Mouse (Mus musculus): ENCODE results near the gene Usp18.
A peak's percentile ranks its signal among the peaks of the same experiment; 100 is the strongest.

Usp18 gene

DNA sequence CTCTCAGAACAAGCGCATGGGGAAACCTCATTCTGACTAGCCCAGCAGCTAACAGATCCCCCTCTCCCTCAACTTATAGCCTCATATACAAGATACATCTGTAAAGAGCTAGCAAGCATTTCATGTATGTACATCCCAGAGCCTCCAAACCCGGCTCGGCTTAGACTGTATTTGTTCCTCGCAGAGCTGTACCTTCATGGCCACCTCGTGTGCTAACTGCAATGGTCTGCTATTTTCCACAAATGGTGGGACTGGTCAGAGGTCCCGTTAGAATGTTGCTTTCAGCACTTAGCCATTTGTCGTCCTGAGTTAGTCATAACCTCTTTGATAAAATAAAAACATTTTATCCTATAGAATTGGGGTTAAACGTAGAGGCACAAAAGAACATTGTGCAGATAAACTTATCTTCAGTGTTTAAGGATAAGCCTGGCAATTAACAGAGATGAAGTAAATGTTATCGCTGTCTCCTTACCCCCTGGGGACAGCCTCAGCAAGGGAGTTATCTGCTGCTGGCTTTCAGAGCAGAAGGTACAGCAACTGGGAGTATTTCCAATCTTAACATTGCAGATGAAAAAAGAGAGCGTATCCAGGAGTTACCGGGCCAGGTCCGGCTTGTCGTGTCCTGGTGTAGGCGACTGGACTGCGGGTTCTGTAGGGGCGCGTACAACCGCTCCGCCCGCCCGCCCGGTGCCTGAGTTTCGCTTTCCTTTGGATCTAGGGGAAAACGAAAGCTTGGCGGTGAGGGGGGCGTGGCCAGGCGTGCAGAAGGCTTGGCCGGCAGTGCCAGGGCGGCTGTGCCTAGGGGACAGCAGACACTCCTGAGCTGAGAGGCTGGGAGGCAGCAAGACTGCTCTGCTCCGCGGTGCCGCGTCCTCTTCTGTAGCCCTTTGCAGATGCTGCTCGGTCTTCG lies at the start of gene Usp18:
Gene Usp18, plus strand, starts transcription at position 780 of the 910 bp plus-strand sequence.
- DNase-seq = peak; percentile 91

- DNase-seq = no peak
Observed at GRCm38 (mm10) chr6:121197807-121198365, 47.8 kb upstream of the Usp18 start.

- no peak for DNase-seq
Observed at GRCm38 (mm10) chr6:121200458-121200857, 45.2 kb upstream of the Usp18 start.

DNA sequence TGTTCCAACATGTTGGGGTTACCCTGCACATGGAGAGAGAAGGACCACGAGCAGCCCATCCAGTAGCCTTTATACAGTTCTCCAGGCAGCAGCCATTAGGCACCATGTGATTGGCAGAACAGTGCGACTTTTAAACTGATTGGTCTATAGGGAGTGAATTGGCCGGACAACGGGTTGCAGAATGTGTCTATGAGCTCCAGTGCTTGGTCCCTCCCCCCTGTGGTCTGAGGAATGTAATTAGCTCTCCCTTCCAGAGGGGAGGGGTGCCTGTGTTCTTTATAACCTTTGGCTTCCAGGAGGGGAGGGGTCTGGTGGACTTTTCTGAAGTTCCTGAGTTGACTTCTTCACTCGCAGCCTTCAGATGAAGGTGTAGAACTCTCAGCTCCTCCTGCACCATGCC lies 43.7 kb upstream of the Usp18 start:
- DNase-seq = no peak

DNA sequence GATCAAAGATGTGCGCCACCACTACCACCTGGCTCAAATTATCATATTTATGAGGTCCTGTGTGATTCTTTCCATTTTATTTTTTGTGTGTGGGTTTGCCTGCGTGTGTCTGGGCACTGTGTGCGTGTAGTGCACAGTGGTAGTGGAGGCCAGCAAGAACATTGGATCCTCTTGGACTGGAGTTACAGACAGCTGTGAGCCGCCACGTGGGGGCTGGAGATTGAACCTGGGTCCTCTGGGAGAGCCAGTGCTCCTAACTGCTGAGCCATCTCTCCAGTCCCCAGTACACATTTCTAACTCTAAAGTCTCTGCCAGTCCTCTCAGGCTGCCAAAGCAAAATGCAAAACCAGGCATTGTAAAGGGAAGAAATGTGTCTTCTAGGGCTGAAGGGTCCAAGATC lies 39.2 kb upstream of the Usp18 start:
- peak; percentile 4 for DNase-seq

DNA sequence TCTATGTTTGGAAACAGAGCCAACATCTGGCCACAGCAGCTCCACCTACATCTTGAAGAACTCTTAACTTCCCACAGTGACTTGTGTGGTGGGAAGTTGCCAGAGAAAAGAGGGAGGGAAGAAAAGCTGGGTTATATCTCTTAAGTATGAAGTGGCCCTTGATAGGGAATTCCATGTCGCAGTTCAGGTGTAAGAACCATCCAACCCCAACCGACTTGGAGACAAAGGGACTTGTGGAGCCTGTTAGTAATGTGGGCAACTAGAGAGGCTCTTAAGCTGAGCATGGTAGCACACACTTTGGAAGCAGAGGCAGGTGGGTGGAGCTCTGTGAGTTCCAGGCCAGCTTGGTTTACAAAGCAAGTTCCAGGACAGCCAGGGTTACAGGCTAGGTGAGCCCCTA lies 36.1 kb upstream of the Usp18 start:
- peak; percentile 7 for DNase-seq

DNA sequence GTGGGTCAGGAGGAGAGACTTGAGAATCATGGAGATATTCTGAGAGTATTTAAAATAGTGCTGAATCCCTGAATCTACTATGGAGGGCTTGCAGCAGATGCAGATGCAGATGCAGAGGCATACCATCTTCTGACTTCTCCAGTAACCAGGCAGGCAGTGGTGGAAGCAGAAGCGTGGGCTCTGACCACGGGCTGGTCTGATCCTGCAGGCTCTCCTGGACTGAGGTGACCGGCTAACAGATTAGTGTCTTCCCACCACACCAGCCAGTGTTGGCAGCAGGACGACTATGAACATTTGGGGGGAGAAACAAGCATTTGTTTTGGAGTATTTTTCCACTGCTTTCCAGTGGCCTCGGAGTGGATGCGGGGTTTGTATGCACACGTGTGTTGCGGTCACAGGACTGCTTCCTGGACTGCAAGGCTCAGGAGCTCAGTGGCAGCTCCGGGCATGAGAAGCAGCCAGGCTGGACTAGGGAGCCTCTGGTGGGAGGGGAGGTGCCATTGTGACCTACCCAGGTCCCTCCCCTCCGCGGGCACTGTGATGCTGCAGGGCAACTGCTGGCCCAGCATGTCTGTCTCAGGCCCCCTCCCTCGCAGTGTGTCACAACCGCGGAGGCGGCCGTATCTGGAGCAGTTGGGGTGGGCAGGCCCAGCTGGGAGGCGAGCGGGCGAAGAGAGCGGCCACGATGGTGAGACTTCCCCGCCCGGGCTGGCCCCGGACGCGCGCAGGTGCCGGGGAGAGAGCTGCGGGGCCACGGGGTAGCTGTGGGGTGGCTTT lies 35.4 kb upstream of the Usp18 start, which contains the start of gene Tuba8:
Gene Tuba8, plus strand, starts transcription at position 548 of the 777 bp plus-strand sequence.
- DNase-seq = peak; percentile 71

- no peak for DNase-seq
Observed at GRCm38 (mm10) chr6:121210926-121211289, 34.8 kb upstream of the Usp18 start.

DNA sequence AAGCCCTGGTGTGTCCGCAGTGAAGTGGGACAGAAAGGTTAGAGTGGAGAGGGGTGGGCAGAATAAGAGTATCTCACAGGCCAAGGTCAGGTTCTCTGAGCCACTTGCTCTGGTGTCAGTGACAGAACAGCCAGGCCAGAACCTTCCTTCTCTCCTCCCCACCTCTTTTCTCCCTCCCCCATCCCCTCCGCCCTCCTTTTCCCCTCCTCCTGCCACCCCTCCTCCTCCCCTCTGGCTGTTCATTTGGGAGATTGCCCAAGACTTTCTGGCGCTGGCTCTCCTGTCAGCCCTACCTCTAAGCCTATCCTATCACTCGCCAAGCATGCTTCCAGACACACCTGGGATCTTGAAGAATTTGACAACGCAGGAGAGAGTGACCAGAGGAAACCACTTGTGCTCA lies 34.0 kb upstream of the Usp18 start:
- DNase-seq = peak; percentile 12

DNA sequence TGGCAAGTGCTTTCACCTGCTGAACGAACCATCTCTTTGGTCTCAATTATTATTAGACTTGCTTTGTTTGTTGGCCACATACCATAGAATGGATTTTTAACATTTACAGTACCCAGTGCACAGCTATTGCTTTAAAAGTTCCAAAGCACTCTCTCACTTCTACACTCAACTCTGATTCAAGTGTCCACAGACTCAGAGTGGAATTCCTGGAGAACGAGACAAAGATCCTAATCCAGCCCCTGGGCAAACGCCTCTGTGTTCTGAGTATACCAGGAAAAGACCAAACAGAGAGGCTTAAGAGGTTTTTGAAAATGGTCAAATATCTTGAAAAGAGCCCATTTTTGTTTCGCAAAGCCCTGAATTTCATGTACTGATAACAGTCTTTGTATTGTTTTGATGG lies 32.7 kb upstream of the Usp18 start:
- no peak for DNase-seq

GRCm38 (mm10) chr6:121214221-121214620 lies 31.5 kb upstream of the Usp18 start:
- peak; percentile 6 for DNase-seq

DNA sequence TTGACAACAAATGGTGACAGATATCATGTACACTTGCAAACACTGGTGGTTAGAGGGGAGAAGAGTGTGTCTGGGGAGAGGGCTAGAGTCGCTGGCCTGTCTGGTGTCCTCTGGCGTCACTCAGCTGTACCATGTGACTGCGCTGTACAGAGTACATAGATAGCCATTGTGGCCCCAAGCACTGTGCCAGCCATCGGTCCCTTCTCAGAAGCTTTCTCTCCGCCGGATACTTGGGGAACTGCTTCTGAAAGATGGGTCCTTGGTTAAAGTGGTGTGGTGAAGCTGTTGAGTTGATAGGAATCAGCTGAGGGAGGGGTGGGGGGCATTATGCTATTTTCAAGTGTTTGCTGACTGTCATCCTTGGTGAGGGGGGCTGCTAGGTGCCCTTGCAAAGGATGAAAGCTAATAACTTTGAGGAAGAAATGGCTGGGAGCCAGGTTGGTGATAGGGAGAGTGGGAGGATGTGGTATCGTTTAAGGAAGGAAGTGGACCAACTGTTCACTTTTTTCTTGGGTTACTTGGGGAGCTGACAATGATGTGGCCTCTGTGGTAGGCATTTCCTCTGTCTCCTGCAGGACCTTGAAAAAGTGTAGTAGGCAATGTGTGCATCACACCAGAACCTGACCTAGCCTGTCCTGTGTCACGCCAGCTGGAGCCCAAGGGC lies 30.9 kb upstream of the Usp18 start:
- DNase-seq = peak; percentile 26

GRCm38 (mm10) chr6:121215336-121215735 lies 30.4 kb upstream of the Usp18 start:
- DNase-seq = no peak

DNA sequence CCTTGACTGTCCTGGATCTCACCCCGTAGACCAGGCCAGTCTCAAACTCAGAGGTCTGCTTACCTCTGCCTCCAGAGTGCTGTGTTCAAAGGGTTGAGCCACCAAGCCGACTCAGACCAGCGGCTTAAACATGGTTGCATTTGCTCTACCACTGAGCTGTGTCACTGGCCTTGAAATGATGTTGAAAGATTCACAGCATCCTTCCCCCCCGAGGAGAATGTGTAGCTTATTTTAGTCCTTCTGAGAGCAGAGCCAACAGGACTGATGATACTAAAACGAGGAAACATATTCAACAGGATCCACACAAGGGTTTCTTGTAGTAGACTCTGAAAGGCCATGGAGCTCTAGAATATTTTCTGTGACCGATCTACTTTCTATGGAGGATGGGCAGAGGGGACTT lies 29.8 kb upstream of the Usp18 start:
- peak; percentile 7 for DNase-seq

DNA sequence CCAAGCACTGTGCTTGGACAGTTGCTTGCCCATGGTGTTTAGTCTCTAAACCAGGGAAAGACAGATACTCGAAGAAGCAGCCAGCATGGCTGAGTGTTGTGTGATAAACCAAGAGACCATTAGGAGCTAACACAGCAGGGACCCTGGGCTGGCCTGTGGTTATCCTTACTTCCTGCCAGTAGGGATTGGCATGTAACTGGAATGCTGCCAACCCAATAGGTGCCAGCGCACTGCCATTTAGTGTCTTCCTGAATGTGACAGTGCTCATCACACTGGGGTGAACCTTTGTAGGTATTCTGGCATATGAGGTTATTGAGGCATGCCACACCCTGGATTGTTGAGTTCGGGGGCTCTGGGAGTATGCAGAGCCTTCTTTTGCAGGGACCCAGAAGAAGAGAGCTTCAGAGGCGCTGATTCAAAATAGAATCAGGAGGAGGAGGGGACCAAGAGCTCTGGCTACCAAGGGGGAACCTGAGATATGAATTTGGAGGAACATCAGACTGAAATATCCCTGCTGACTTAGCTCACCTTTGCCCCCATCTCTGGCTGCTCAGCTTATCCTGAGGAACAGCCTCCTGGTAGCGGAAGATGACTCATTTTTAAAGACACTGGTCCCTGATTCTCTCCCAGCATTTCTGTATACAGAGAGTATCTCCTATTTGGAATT lies 29.0 kb upstream of the Usp18 start:
- DNase-seq = peak; percentile 7

DNA sequence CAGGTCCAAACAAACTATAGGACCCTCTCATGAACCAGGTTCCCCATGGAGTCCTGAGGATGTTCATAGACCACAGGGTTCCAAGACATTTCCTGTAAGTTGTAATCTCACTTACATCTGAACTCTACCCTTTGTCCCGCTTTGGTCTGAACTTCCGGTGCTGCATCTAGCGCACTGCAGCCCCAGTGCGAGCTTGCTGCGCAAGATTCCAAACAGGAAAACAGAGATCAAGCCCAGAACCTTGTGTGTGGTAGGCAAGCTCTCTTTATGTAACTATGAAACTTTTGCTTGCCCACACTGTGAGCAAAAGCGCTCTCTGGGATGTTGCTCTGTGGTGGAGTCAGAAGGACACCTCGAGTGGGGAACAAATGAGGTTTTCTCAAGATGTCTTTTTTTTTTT lies 27.7 kb upstream of the Usp18 start:
- DNase-seq = peak; percentile 49

DNA sequence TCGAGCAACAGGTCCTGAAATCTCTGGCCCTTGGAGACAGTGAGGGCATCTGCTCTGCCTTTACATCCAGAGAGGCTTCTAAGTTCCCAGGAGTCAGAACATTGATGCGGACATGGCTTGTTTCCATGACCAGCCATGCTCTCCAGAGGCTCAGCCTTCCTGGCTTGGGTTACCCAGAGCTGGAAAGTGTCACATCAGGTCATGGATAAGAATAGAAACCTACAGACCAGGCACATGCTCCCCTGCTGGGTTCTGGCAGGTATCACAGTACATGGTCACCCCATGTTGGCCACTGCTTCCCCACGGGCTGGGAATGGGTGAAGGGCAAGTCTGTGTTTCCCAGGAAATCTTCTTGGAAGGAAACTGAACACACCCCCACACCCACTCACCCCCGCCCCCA lies 26.3 kb upstream of the Usp18 start:
- DNase-seq = peak; percentile 10

GRCm38 (mm10) chr6:121220181-121220580 lies 25.5 kb upstream of the Usp18 start:
- peak; percentile 9 for DNase-seq

DNA sequence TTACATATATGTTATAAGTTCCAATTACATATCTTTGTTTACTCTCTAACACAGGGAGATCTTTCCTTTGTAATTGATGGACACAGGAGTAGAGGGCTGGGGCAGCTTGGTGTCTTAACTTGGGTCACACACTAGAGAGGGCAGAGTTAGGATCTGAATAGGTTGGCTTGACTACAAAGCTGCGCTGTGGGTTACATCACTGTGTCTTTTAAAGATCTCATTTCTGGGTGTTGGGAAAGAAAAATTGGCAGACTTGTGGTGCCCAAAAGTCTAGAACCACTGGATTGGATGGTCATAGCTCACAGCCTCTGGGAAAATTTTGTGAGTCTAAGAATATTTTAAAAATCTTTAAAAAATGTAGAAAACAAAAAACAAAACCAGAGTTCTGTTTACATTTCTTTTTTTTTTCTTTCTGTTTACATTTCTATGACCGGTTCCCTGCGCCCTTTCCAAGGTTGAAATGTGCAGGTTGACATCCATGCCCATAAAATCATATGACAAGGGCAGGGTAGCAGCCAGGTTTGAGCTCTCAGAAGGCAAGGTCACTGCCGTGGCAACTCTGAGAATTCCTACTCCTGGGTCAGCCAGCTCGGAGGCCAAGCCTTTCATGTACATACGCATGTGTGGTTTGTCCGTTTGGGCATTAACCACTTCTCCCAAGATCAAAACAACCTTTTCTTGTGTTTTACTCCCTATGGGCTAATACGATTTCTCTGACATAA lies 23.7 kb upstream of the Usp18 start:
- DNase-seq = peak; percentile 6

DNA sequence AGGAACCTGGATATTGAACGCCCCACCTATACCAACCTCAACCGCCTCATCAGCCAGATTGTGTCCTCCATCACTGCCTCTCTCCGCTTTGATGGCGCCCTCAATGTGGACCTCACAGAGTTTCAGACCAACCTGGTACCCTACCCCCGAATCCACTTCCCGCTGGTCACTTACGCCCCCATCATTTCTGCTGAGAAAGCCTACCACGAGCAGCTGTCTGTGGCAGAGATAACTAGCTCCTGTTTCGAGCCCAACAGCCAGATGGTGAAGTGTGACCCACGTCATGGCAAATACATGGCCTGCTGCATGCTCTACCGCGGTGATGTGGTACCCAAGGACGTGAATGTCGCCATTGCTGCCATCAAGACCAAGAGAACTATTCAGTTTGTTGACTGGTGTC lies 22.7 kb upstream of the Usp18 start:
- peak; percentile 12 for DNase-seq

GRCm38 (mm10) chr6:121224067-121224466 lies 21.6 kb upstream of the Usp18 start:
- DNase-seq = no peak

DNA sequence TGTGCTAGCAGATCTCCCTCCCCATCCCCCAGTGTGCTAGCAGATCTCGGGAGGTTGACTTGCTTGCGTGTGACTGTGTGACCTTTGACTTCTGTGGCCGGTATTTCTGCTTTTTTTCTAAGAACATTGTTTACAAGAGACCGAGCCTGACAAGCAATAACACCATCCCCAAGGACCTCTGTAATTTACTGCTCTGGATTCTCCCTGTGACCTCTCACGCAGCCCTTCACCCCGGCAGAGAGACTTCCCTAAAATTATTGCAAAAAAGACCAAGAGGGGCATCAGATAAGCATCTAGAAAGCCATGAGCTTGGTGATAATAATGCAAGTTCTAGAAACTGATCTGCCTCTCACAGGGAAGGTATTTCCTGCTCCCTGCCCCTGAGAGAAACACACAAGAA lies 20.7 kb upstream of the Usp18 start:
- no peak for DNase-seq

Measured in thymus, postnatal 4 days (tissue).